Mouse (Mus musculus) induced T-regulatory cell, adult 2 months (primary cell): ENCODE data around the gene Scamp1.

Source experiments
- DNase-seq: peaks from one replicate; pipeline ENCODE4 v3.0.0-alpha.2; 2012; ENCODE audit warnings: low read depth

The Scamp1 gene

GRCm38 (mm10) chr13:94177148-94177547, 108.5 kb downstream of the Scamp1 start:
- DNase-seq: peak; percentile 48

DNA sequence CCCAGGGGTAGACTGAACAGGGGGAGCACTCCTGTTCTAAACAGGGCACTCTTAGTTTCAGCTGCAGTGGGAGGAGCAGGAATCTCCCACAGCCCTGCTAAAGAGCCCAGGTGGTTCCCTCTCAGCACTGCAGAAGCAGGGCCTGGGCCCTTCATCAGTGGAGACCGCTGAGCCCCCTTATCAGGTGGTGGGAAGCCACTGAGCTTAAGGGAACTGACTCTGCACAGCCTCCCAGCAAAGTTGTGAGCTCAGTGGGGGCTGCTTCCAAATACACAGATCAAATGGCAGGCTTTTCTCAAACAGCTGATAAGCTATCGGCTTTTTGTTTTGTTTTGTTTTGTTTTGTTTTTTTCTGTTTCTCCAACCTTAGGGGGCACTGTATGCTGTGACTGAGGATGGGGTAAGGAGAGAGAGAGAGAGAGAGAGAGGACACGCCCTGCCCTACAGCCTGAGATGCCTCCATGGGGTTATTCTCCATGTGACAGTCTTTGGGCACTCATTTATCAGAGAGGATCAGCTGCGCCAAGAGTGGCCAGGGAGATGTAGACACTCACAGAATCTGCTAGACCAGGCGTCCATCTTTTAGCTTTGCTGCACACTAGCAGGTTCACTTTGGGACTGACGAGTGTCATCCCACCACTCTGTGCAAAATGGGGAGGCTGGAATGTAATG, 110.1 kb downstream of the Scamp1 start:
- no peak for DNase-seq

DNA sequence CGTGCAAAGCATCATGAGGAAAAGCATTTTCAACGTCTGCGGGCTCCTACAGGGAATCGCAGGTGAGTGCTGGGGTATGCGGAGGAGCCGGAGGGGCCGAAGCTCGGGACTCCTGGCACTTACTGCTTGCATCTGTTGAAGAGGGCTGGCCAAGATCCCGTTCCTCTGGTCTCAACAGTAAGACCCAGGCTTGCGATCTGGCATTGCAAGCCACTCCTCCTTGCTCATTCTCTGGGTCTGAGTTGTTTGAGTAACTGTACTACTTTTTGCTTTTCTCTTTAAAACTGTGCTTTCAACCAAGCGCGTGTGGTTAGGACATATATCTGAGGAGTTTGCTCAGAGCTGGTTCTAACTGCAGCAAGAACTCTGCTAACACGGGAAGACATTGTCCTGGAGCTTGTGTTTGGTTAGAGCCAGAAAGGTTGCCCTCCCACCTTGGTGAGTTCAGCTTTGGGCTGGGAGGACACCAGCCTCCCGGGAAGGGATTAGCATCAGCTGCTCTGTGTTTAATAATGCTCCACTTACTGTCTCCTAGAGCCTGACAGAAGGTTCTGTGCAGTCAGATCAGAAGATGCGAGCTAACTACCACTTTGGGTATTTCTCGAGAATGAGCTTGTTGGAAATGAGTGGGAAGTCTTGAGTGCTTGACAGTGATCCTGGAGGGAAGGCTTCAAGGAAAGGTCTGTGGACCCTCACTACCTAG, 110.9 kb downstream of the Scamp1 start:
- peak; percentile 12 for DNase-seq

- peak; percentile 15 for DNase-seq
Observed at GRCm38 (mm10) chr13:94173633-94174576, 111.8 kb downstream of the Scamp1 start.

- no peak for DNase-seq
Observed at GRCm38 (mm10) chr13:94172533-94173310, 112.9 kb downstream of the Scamp1 start.

DNA sequence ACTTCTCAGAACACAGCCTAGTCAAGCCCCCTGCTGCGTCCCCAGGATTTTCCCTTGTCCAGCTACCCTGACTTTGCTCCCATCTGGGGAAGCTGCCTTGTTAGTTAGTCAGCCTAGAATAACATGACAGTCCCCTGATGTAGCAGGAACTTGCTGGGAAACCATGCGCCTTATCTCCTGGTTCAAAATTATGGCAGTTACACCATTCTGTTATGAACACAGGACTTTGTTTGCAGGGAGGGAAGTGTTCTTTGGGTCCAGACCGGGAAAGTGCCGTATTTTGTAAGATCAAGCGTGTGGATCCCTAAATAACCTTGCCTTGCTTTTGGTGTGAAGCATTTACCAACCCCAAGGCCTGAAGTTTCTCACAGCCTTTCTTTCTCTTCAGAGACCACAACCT, 114.0 kb downstream of the Scamp1 start:
- DNase-seq: no peak

GRCm38 (mm10) chr13:94169325-94169916, 116.2 kb downstream of the Scamp1 start:
- no peak for DNase-seq

DNA sequence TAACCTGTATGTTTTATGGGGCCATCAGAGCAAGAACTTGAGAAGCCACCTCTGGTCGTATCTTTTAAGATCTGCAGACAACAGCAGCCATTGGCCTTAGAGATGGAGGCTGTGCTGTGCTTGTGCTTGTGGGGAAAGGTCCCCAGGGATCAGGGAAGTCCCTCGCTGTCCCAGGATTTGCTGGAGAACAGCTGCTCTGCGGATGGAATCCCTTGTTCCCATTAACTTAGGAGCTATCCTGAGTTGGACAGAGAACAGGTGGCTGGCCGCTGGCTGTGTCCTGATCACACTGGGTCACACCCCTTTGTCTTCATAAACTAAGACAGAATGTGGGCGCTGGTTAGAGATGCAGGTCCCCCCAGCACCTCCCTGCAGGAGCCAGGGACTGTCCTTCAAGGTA, 117.3 kb downstream of the Scamp1 start:
- no peak for DNase-seq

DNA sequence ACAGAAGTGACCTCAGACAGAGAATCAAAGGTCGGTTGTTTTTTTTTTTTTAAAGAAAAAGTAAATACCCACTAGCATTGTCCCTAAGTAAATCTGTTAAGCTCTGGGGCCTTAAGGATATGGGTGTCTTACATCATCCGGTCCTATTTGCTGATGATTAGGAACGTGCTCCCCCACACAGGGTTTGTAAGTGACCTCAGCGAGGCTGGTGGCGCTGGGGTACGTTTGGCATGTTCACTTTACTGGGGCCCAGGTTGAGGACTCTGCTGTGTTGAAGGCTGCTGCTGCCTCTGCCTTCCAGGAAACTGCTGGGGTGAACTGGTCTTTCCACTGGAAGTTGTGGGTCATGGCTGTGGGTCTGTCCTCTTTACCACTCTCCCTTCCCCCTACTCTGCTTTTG, 121.2 kb downstream of the Scamp1 start:
- DNase-seq: no peak

DNA sequence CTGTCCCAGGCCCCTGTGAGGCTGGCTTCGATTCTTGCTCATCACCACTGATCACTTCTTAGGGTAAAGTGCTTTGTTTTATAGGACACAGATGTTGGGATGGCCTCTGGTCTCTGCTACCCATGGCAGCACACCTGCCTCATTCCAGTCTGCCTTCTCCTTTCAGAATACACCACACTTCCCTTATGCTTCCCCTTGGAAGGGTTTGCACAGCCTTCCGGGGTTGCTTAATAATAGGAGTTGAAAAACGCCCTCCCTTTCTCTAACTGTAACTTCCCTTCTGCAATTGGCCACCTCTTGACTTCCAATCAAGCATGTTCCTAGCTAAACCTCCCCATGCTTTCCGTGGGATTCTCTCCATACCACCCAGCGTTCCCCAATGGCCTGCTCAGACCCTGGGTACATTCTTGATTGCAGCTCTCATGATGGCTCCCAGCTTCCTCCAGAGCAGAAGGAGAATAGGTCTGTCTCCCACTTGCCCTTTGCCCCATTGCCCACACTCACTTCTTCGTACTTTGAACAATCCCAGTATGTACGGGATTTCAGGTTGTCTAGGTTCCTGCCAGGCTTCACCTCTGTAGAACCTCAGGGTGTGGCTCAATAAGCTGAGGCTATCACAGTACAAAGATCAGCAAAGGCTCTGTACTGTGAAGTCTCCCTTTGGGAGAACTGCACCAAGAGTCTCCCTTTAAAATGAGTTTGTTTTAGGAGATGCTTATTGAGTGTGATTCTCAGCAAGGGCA, 126.0 kb downstream of the Scamp1 start:
- DNase-seq: no peak

- no peak for DNase-seq
Observed at GRCm38 (mm10) chr13:94158864-94159477, 126.7 kb downstream of the Scamp1 start.

DNA sequence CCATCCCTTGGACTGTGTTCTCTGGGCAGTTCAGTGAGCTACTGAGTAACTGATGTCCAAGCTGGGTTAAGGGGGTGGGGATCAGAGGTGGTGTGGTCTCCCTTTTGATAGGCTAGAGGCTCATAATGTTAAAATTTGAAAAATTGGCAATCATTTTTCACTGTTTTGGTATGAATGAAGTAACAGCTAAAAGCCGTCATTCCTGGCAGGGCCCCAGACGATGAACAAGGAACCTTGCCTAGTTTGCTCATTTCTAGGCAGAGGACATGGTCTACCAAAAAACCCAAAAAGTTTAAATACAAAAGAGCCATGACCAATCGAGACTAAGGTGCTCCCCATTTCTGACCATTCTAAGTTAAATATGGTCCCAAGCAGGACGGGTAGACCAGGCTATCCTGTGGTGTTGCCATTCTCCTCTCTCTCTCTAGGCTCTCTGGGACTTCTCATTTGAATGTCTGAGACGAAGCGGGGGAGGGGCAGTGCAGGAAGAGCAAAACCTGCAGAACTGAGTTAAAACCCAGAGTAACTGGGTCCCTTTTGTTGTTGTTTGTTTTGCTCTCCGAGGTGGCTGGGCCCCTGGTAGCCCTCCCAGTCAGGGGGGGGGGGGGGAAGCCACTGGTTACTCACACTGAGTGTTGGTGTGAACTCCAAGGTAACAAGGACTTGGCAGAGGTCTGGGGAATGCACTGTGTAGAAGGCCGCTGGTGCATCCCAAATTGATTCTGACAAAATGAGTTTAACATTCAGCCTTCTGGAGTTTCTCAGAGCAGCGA, 129.8 kb downstream of the Scamp1 start:
- no peak for DNase-seq

- peak; percentile 21 for DNase-seq
Observed at GRCm38 (mm10) chr13:94154512-94155296, 131.0 kb downstream of the Scamp1 start.

DNA sequence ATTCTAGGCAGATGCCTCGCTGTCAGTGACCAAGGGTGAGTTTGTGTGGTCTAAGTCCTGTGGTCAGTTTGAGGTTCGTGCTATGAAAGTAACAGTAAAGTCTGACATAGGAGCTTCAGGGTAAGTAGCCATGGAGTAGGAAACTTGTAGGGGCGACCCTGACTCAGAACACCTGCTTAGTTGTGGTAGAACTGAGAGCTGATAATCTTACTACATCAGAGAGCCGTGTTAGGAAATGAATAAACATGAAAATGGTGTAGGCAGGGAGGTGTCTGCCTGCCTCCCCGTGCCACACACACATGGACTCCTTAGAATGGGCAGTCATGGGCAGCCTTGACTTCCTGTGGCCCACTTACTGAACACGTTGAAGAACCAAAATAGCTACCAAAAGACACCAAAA, 132.0 kb downstream of the Scamp1 start:
- no peak for DNase-seq

DNA sequence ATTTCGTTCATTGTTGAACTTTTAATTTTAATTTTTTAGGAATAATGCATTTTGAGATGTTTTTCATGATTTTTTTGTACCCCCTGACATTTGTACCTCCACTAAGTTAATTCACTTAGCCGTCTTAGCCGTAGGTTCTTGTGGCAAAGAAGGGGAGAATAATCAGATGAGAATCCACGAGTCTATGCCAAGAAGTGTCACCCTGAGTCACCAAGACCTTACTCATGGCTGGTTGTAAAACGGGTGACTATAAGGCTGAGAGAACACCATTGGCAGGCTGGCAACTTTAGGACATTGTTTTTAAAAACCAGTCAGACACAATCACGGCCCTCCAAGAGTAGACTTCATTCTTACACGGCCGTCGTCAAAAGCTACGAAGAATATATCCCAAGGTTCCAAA, 132.8 kb downstream of the Scamp1 start:
- no peak for DNase-seq
